Mouse (Mus musculus) small intestine, adult 2 months (tissue): ENCODE measurements around the gene Psmd12.

Experiments
- CTCF ChIP-seq: fragments of 200-500 bp; IDR thresholded peaks from 2 replicates; pipeline ENCODE4 v1.5.1; 2012; ENCODE audit warnings: low read depth, mild to moderate bottlenecking, control low read depth, inconsistent platforms, low read length, moderate library complexity, mixed read lengths; ENCODE audit not compliant: insufficient replicate concordance, insufficient read length; ENCODE audit errors: extremely low read depth
- POLR2A ChIP-seq: fragments of 200-500 bp; IDR thresholded peaks from 2 replicates; pipeline ENCODE4 v1.6.1; 2012; ENCODE audit warnings: low read depth, mild to moderate bottlenecking, control low read depth, inconsistent platforms, low read length, moderate library complexity

GRCm38 (mm10) chr11:107545747-107546476 is 66.6 kb downstream of the Psmd12 start:
- TF ChIP-seq POLR2A (peak; percentile 50; the same call in 1 of the 2 replicates), CTCF (no peak)
